Mouse (Mus musculus): ENCODE results near the gene Tacr2. TPM values are rescaled to one million over a fixed set of nuclear protein-coding genes. Genes with fewer than 3 reads are reported as not detected.

Tacr2 gene
- polyA plus RNA-seq, 1 experiment from 2014 or later = 0.32 TPM

DNA sequence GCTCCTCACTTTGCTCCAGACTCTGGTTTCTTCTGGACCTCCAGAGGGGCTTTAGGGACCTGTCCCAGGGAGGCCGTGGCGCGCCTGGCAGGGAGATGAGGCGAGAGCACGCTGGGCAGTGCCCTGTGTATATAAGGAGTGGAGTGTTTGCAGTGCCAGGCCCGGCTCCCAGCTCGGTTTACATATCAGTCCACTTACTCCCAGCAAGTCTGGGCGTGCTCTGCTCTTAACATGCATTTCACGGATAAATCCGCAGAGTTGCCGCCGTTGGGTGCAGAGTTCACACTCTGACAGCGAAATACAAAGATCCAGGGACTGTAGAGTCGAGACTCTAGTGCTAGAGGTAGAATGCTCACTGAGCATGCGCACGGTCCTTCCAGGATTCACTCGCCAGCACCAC is 29.5 kb upstream of the Tacr2 start:
- Histone ChIP-seq H3K9ac (replicated peaks; ENCODE audit: low read depth) (no peak overlapping the region), H3K27ac (ENCODE audit: low read length) (peak overlapping the region; percentile 86), H3K4me1 (ENCODE audit: insufficient read depth, low read depth, low read length) (peaks cover 11% of the 10 kb centered on the region), H3K27me3 (replicated peaks; ENCODE audit: insufficient read depth, low read length) (no peaks in the 10 kb centered on the region), H3K4me3 (ENCODE audit: low read depth, low read length) (no peak overlapping the region), H3K36me3 (ENCODE audit: insufficient read depth, low read length) (no peaks in the 10 kb centered on the region), H3K9me3 (ENCODE audit: low read length) (no peaks in the 10 kb centered on the region), H3K4me2 (replicated peaks; ENCODE audit: low read depth, low read length) (0 out of 2 replicates have a peak overlapping the region, but pooled peaks have one; percentile 8)
- DNase-seq (ENCODE audit: low spot score) = peak; percentile 91
- WGBS = 50% methylated on average over 17 of the region's 17 CpGs
- ATAC-seq = peak; percentile 91
- peak; percentile 84 for TF ChIP-seq EP300 (IDR thresholded peaks at IDR 0.05)
- no peak for TF ChIP-seq CTCF (IDR thresholded peaks at IDR 0.05)

DNA sequence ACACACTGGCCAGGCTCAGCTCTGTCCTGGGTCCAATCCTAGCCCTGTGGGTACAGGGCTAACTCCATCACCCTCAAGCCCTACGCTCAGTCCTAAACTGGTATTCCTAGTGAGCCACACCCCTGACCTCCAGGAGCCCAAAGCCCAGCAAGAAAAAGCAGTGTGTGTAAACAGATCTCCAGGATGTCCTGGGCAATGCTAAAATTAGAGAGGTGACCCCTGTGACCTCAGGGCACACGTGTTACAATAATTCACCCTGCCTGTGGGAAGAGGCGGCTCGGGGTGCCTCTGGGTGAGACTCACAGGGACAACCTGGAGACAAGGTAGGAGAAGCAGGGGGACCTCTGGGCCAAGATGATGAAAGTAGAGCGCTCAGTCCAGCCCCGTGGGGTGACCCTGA is 28.0 kb upstream of the Tacr2 start:
- DNase-seq (ENCODE audit: low spot score) = no peak
- Histone ChIP-seq H3K9me3 (ENCODE audit: low read length) (no peaks in the 10 kb centered on the region), H3K4me3 (ENCODE audit: low read depth, low read length) (no peak overlapping the region), H3K9ac (replicated peaks; ENCODE audit: low read depth) (no peak overlapping the region), H3K27ac (ENCODE audit: low read length) (peak overlapping the region; percentile 34; the same call in 1 of the 2 replicates), H3K27me3 (replicated peaks; ENCODE audit: insufficient read depth, low read length) (no peaks in the 10 kb centered on the region), H3K4me2 (replicated peaks; ENCODE audit: low read depth, low read length) (no peak overlapping the region), H3K36me3 (ENCODE audit: insufficient read depth, low read length) (no peaks in the 10 kb centered on the region), H3K4me1 (ENCODE audit: insufficient read depth, low read depth, low read length) (peaks cover 11% of the 10 kb centered on the region)
- ATAC-seq = no peak
- 36% methylated on average over 6 of the region's 6 CpGs for WGBS
- no peak for TF ChIP-seq CTCF (IDR thresholded peaks at IDR 0.05)
- TF ChIP-seq EP300 (IDR thresholded peaks at IDR 0.05) = no peak

DNA sequence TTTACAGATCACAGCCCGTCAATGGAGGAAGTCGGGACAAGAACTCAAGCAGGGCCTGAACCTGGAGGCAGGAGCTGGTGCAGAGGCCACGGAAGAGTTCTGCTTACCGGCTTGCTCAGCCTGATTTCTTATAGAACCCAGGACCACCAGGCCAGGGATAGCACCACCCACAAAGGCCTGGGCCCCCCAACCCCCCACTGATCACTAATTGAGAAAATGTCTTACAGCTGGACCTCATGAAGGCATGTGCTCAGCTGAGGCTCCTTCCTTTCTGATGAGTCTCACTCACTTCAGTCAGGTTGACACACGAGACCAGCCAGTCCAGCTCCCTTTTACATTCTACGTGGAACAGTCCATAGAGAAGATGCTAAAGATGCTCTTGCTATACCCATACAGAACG is 26.4 kb upstream of the Tacr2 start:
- WGBS = 54% methylated on average over 7 of the region's 7 CpGs
- Histone ChIP-seq H3K4me2 (replicated peaks; ENCODE audit: low read depth, low read length) (no peak overlapping the region), H3K27me3 (replicated peaks; ENCODE audit: insufficient read depth, low read length) (no peaks in the 10 kb centered on the region), H3K4me1 (ENCODE audit: insufficient read depth, low read depth, low read length) (peaks cover 11% of the 10 kb centered on the region), H3K36me3 (ENCODE audit: insufficient read depth, low read length) (no peaks in the 10 kb centered on the region), H3K9me3 (ENCODE audit: low read length) (no peaks in the 10 kb centered on the region), H3K9ac (replicated peaks; ENCODE audit: low read depth) (no peak overlapping the region), H3K4me3 (ENCODE audit: low read depth, low read length) (no peak overlapping the region), H3K27ac (ENCODE audit: low read length) (no peak overlapping the region)
- ATAC-seq (no peak), DNase-seq (ENCODE audit: low spot score) (no peak)
- no peak for TF ChIP-seq EP300 (IDR thresholded peaks at IDR 0.05)
- TF ChIP-seq CTCF (IDR thresholded peaks at IDR 0.05) = no peak

DNA sequence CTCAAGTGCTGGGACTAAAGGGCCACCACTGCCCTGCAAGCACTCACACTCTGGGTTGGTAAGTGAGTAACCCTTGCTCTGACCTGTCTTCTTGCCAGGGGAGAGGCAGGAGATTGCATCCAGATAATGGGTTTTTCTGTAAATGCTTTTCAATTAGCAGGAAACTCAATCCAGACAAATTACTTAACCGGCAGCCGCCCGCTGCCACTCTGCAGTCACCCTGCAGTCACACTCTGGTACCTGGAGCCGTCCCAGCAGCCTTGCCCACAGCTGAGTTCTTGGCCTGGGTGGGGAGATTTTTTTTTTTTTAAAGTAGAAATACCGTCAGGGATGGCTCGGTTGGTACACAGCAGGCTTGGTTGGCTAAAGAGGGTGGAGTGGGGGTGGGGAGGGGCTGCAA is 24.1 kb upstream of the Tacr2 start:
- Histone ChIP-seq H3K9ac (replicated peaks; ENCODE audit: low read depth) (no peak overlapping the region), H3K27ac (ENCODE audit: low read length) (0 out of 2 replicates have a peak overlapping the region, but pooled peaks have one; percentile 26), H3K9me3 (ENCODE audit: low read length) (no peaks in the 10 kb centered on the region), H3K4me3 (ENCODE audit: low read depth, low read length) (no peak overlapping the region), H3K4me2 (replicated peaks; ENCODE audit: low read depth, low read length) (peak overlapping the region; percentile 84), H3K4me1 (ENCODE audit: insufficient read depth, low read depth, low read length) (peaks cover 13% of the 10 kb centered on the region; the same call in 1 of the 2 replicates), H3K36me3 (ENCODE audit: insufficient read depth, low read length) (no peaks in the 10 kb centered on the region), H3K27me3 (replicated peaks; ENCODE audit: insufficient read depth, low read length) (no peaks in the 10 kb centered on the region)
- no peak for TF ChIP-seq CTCF (IDR thresholded peaks at IDR 0.05)
- TF ChIP-seq EP300 (IDR thresholded peaks at IDR 0.05) = no peak
- DNase-seq (ENCODE audit: low spot score) = peak; percentile 25
- 32% methylated on average over 6 of the region's 6 CpGs for WGBS
- ATAC-seq = no peak

DNA sequence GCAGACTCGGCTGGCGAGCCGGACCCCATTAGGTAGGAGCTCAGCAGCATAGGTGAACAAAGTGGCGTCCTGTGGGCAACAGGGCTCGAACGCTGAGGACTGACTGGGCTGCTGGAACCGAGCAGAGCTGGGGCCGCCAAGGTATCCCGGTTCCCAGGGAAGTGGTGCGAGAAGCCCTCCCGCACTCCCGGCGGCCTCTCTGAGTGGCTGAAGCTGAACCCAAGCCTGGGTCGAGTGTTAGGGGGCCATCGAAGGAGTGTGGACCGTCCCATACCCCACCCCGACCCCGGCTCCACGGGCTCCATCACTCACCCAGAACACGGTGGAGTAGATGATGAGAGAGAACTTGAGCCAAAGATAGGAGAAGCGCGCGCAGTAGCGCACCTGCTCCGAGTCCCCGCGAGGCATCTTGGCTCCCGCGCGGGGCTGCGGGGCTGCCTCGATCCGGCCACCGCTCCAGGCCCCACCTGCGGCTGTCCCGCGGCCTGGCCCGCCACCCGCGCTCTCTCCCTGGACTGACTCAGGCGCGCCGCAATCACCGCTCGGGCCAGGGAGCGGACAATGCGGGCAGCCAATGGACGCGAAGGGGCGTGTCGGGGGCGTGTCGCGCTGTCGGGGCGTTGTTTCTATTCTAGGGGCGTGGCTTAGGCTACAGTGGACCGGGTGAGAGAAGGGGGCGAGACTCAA is 21.4 kb upstream of the Tacr2 start, which contains the start of gene Tspan15:
Gene Tspan15, minus strand, starts transcription at position 544 of the 687 bp plus-strand sequence.
- peak within 1 kb of the TSS; percentile 61 for H3K4me3 ChIP-seq (ENCODE audit: low read depth, low read length)
- ATAC-seq (peak; percentile 97), DNase-seq (ENCODE audit: low spot score) (peak; percentile 95)
- peak within 1 kb of the TSS; percentile 84 for H3K4me2 ChIP-seq (replicated peaks; ENCODE audit: low read depth, low read length)
- H3K9ac ChIP-seq (replicated peaks; ENCODE audit: low read depth) = peak within 1 kb of the TSS; percentile 59
- H3K4me1 ChIP-seq (ENCODE audit: insufficient read depth, low read depth, low read length) = peaks cover 5% of the 10 kb centered on the region; the same call in 1 of the 2 replicates
- under 1% methylated on average over 55 of the region's 59 CpGs for WGBS
- H3K27me3 ChIP-seq (replicated peaks; ENCODE audit: insufficient read depth, low read length) = no peaks in the 10 kb centered on the region
- no peaks in the 10 kb centered on the region for H3K9me3 ChIP-seq (ENCODE audit: low read length)
- no peaks in the 10 kb centered on the region for H3K36me3 ChIP-seq (ENCODE audit: insufficient read depth, low read length)
- TF ChIP-seq EP300 (IDR thresholded peaks at IDR 0.05) = no peak
- no peak for TF ChIP-seq CTCF (IDR thresholded peaks at IDR 0.05)
- peak within 1 kb of the TSS; percentile 73 for H3K27ac ChIP-seq (ENCODE audit: low read length)

DNA sequence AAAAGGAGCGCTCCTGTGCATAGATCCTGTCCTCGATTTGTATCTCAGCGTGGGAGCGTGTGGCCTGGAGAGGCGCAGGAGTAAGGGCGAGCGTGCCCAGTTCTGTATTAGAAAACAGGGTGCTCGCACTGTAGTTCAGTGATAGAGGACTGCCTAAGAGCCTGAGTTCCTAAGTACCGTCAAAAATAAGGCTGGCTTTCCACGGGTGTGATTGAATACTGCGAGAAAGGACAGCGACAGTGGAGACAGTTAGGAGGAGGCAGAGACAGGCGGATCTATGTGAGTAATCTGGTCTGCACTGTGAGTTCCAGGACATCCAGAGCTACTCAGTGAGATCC is 20.9 kb upstream of the Tacr2 start:
- H3K27me3 ChIP-seq (replicated peaks; ENCODE audit: insufficient read depth, low read length) = no peaks in the 10 kb centered on the region
- ATAC-seq = no peak
- H3K9me3 ChIP-seq (ENCODE audit: low read length) = no peaks in the 10 kb centered on the region
- peaks cover 5% of the 10 kb centered on the region; the same call in 1 of the 2 replicates for H3K4me1 ChIP-seq (ENCODE audit: insufficient read depth, low read depth, low read length)
- 2% methylated on average over 13 of the region's 13 CpGs for WGBS
- no peak for DNase-seq (ENCODE audit: low spot score)
- peak overlapping the region; percentile 84 for H3K4me2 ChIP-seq (replicated peaks; ENCODE audit: low read depth, low read length)
- peak overlapping the region; percentile 61 for H3K4me3 ChIP-seq (ENCODE audit: low read depth, low read length)
- H3K9ac ChIP-seq (replicated peaks; ENCODE audit: low read depth) = no peak overlapping the region
- no peaks in the 10 kb centered on the region for H3K36me3 ChIP-seq (ENCODE audit: insufficient read depth, low read length)
- no peak for TF ChIP-seq CTCF (IDR thresholded peaks at IDR 0.05)
- no peak for TF ChIP-seq EP300 (IDR thresholded peaks at IDR 0.05)
- H3K27ac ChIP-seq (ENCODE audit: low read length) = peak overlapping the region; percentile 73; the same call in 1 of the 2 replicates

Measured in lung, postnatal 0 days (tissue).